Mouse (Mus musculus) lung, adult 2 months (tissue): ENCODE measurements around the gene Smndc1.

Source experiments
- CTCF ChIP-seq: fragments of 200-500 bp; IDR thresholded peaks from 2 replicates; pipeline ENCODE4 v1.5.1; 2011; ENCODE audit warnings: mild to moderate bottlenecking, low read length, control low read depth; ENCODE audit not compliant: insufficient read depth
- POLR2A ChIP-seq: fragments of 200-500 bp; IDR thresholded peaks from 2 replicates; pipeline ENCODE4 v1.6.1; 2011; ENCODE audit warnings: low read depth, mild to moderate bottlenecking, control low read depth, low read length, borderline replicate concordance; ENCODE audit errors: extremely low read depth

GRCm38 (mm10) chr19:53412149-53412848, 21.9 kb upstream of the Smndc1 start:
- TF ChIP-seq CTCF (no peak), POLR2A (no peak)
